Mouse (Mus musculus) CD4-positive, CD25-positive, alpha-beta regulatory T cell, adult 2 months (primary cell): Measurements from ENCODE around the gene Dusp3.

Experiments
- DNase-seq: peaks from one replicate; pipeline ENCODE4 v3.0.0-alpha.2; 2012; ENCODE audit warnings: low read depth, low spot score

Dusp3 gene

GRCm38 (mm10) chr11:101976949-101977348 is 9.9 kb downstream of the Dusp3 start:
- no peak for DNase-seq

- DNase-seq = peak; percentile 12
These were observed 11.9 kb downstream of the Dusp3 start for GRCm38 (mm10) chr11:101974923-101975322.

GRCm38 (mm10) chr11:101974181-101974580 is 12.6 kb downstream of the Dusp3 start:
- DNase-seq = no peak

GRCm38 (mm10) chr11:101973496-101973895 is 13.3 kb downstream of the Dusp3 start:
- DNase-seq = no peak

- no peak for DNase-seq
These were observed 14.2 kb downstream of the Dusp3 start for GRCm38 (mm10) chr11:101972651-101973050.

- DNase-seq = no peak
These were observed 14.7 kb downstream of the Dusp3 start for GRCm38 (mm10) chr11:101972097-101972496.

GRCm38 (mm10) chr11:101971410-101971809 is 15.4 kb downstream of the Dusp3 start:
- peak; percentile 59 for DNase-seq

- DNase-seq = no peak
These were observed 17.0 kb downstream of the Dusp3 start for GRCm38 (mm10) chr11:101969835-101970234.

- DNase-seq = peak; percentile 84
These were observed 18.0 kb downstream of the Dusp3 start for GRCm38 (mm10) chr11:101968791-101969190.

GRCm38 (mm10) chr11:101968311-101968710 is 18.5 kb downstream of the Dusp3 start:
- no peak for DNase-seq

- no peak for DNase-seq
These were observed 19.7 kb downstream of the Dusp3 start, which contains the start of gene Sost for GRCm38 (mm10) chr11:101966965-101967614. Gene Sost (minus strand): TSS chr11:101967015.

GRCm38 (mm10) chr11:101965553-101965952 is 21.3 kb downstream of the Dusp3 start:
- DNase-seq = no peak

- DNase-seq = no peak
These were observed 22.2 kb downstream of the Dusp3 start for GRCm38 (mm10) chr11:101964647-101965046.

GRCm38 (mm10) chr11:101963473-101964291 is 23.1 kb downstream of the Dusp3 start:
- peak; percentile 6 for DNase-seq

GRCm38 (mm10) chr11:101963043-101963442 is 23.8 kb downstream of the Dusp3 start:
- DNase-seq = no peak

GRCm38 (mm10) chr11:101957476-101957875 is 29.3 kb downstream of the Dusp3 start:
- no peak for DNase-seq

- no peak for DNase-seq
These were observed 33.4 kb downstream of the Dusp3 start for GRCm38 (mm10) chr11:101953441-101953840.

GRCm38 (mm10) chr11:101952541-101953341 is 34.1 kb downstream of the Dusp3 start:
- DNase-seq = peak; percentile 6

GRCm38 (mm10) chr11:101950021-101950420 is 36.8 kb downstream of the Dusp3 start:
- no peak for DNase-seq

- DNase-seq = no peak
These were observed 40.3 kb downstream of the Dusp3 start for GRCm38 (mm10) chr11:101946525-101946924.

- DNase-seq = no peak
These were observed 43.8 kb downstream of the Dusp3 start for GRCm38 (mm10) chr11:101943055-101943454.

GRCm38 (mm10) chr11:101937108-101937507 is 49.7 kb downstream of the Dusp3 start:
- no peak for DNase-seq
